ENCODE assay signal across 8 mouse cellular contexts in the genomic region with DNA sequence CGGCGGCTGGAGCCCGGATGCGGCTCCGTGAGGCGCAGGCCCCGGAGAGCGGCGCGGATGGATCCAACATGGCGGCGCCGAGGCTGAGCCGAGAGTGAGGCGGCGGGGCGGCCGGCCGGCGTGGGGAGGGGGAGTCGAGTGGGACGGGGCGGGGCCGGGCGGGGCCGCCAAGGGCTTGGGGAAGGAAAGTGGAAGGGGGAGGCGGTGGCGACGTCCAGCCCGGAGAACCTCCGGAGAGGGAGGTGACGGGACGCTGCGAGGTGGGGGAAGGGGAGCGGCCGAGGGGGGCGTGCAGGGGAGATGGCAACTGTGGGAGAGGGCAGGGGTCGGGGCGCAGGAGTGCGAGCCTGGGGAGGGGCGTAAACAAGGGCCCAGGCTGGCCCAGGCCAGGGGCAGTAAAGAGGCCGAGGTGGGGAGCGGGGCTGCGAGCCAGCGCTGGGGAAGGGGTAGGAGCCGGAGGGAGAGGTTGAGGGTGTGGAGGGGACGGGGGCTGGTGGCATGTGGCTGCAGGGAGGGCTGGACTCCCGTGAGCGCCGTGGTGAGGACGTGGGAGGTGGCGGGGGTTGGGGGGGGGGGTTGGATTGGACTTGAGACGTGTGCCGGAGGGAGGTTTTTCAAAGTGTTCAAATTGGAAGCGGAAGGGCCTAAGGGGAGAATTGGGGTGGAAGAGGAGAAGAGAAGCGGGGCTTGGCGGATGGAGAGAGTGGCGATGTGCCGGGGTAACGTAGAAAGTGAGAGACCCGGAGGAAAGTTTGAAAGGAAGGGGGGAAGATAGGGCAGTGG. TPM values are rescaled to one million over a fixed set of nuclear protein-coding genes. Genes with fewer than 3 reads are reported as not detected.
DNase-seq lines count a peak whose midpoint lies in the region; ATAC-seq and TF ChIP-seq lines count a peak whose summit lies in the region.

No protein-coding gene starts in this region.

- peak overlapping the region; percentile 99 for H3K9ac ChIP-seq in heart, embryonic 16.5 days (ENCODE audit: low read length)
- H3K9ac ChIP-seq in limb, embryonic 11.5 days (ENCODE audit: low read length): peak overlapping the region; percentile 91
- peak overlapping the region; percentile 97 for H3K9ac ChIP-seq in midbrain, embryonic 16.5 days (ENCODE audit: low read depth, low read length)

- H3K4me1 ChIP-seq in heart, embryonic 16.5 days (ENCODE audit: control insufficient read depth, insufficient read depth, low read length): peaks cover 33% of the 10 kb centered on the region
- H3K4me1 ChIP-seq in limb, embryonic 11.5 days (ENCODE audit: control insufficient read depth, insufficient read depth, low read length): peaks cover 15% of the 10 kb centered on the region
- peaks cover 40% of the 10 kb centered on the region for H3K4me1 ChIP-seq in midbrain, embryonic 16.5 days (ENCODE audit: control insufficient read depth, insufficient read depth, low read length)

- no peak for TF ChIP-seq CTCF in layer of hippocampus, adult 2 months (conservative IDR thresholded peaks at IDR 0.05)

- no peak for DNase-seq in layer of hippocampus, adult 2 months (ENCODE audit: low spot score in 2 of 2)
- no peak for DNase-seq in layer of hippocampus, adult 9-11 months
- peak; percentile 96 for DNase-seq in MN1 (ENCODE audit: low spot score)
- DNase-seq in embryo, embryonic 10.5 days (ENCODE audit: low spot score): peak; percentile 91
- DNase-seq in limb, embryonic 11.5 days (ENCODE audit: low spot score): peak; percentile 93
- peak; percentile 89 for DNase-seq in thymus, postnatal 4 days

- no peaks in the 10 kb centered on the region for H3K36me3 ChIP-seq in heart, embryonic 16.5 days (ENCODE audit: control insufficient read depth, insufficient read depth)
- H3K36me3 ChIP-seq in limb, embryonic 11.5 days (ENCODE audit: control insufficient read depth, insufficient read depth, low read length): peaks cover 3% of the 10 kb centered on the region; the same call in 1 of the 2 replicates
- peaks cover 2% of the 10 kb centered on the region; the same call in 1 of the 2 replicates for H3K36me3 ChIP-seq in midbrain, embryonic 16.5 days (ENCODE audit: control insufficient read depth, insufficient read depth, low read length)

- peak overlapping the region; percentile 94 for H3K27ac ChIP-seq in layer of hippocampus, adult 2 months
- peak overlapping the region; percentile 100 for H3K27ac ChIP-seq in heart, embryonic 16.5 days (ENCODE audit: low read length)
- peak overlapping the region; percentile 98 for H3K27ac ChIP-seq in limb, embryonic 11.5 days (replicated peaks; ENCODE audit: low read depth, low read length)
- H3K27ac ChIP-seq in midbrain, embryonic 16.5 days (ENCODE audit: low read length): peak overlapping the region; percentile 99

- H3K4me3 ChIP-seq in layer of hippocampus, adult 2 months: peak overlapping the region; percentile 95
- peak overlapping the region; percentile 93 for H3K4me3 ChIP-seq in heart, embryonic 16.5 days (ENCODE audit: low read length)
- H3K4me3 ChIP-seq in limb, embryonic 11.5 days (ENCODE audit: low read depth, low read length): peak overlapping the region; percentile 76
- peak overlapping the region; percentile 63 for H3K4me3 ChIP-seq in midbrain, embryonic 16.5 days (ENCODE audit: low read depth, low read length)

- H3K4me2 ChIP-seq in heart, embryonic 16.5 days (ENCODE audit: low read depth, low read length): peak overlapping the region; percentile 97
- peak overlapping the region; percentile 60 for H3K4me2 ChIP-seq in limb, embryonic 11.5 days (ENCODE audit: low read depth, severe bottlenecking)
- peak overlapping the region; percentile 92 for H3K4me2 ChIP-seq in midbrain, embryonic 16.5 days (ENCODE audit: low read length)

- WGBS in heart, embryonic 16.5 days: under 1% methylated on average over 44 of the region's 61 CpGs
- WGBS in limb, embryonic 11.5 days: under 1% methylated on average over 48 of the region's 61 CpGs
- WGBS in midbrain, embryonic 16.5 days: under 1% methylated on average over 28 of the region's 61 CpGs

- no peaks in the 10 kb centered on the region for H3K9me3 ChIP-seq in heart, embryonic 16.5 days (replicated peaks; ENCODE audit: control insufficient read depth, low read length)
- no peaks in the 10 kb centered on the region for H3K9me3 ChIP-seq in limb, embryonic 11.5 days (ENCODE audit: control insufficient read depth, low read length)
- H3K9me3 ChIP-seq in midbrain, embryonic 16.5 days (replicated peaks; ENCODE audit: control insufficient read depth, low read length, poor library complexity, severe bottlenecking): no peaks in the 10 kb centered on the region

- ATAC-seq in heart, embryonic 16.5 days (replicated peaks; ENCODE audit: extremely low read depth, insufficient read depth, low FRiP score): peak; percentile 84
- ATAC-seq in limb, embryonic 11.5 days (ENCODE audit: insufficient number of reproducible peaks, low FRiP score, low TSS enrichment, low read depth): peak; percentile 93
- ATAC-seq in midbrain, embryonic 16.5 days: peak; percentile 85

- H3K27me3 ChIP-seq in heart, embryonic 16.5 days (ENCODE audit: control insufficient read depth, insufficient read depth, low read length): no peaks in the 10 kb centered on the region
- no peaks in the 10 kb centered on the region for H3K27me3 ChIP-seq in limb, embryonic 11.5 days (ENCODE audit: control insufficient read depth, insufficient read depth, low read length)
- H3K27me3 ChIP-seq in midbrain, embryonic 16.5 days (ENCODE audit: control insufficient read depth, insufficient read depth, low read depth, low read length): no peaks in the 10 kb centered on the region

RNA-seq across cellular contexts. Expression of a gene that starts 0.7 kb away (rescaled TPM):
- 10 to 100 TPM; 36.1 to 37.4 TPM for total RNA-seq in layer of hippocampus, adult 2 months (2021)
- polyA plus RNA-seq in heart, embryonic 16.5 days (2015; fragmentation: Nextera tagmentation; extraction: Ambion mirVana): 36.0 and 37.6 TPM in 2 replicates
- polyA plus RNA-seq in limb, embryonic 11.5 days (2014; fragmentation: Nextera tagmentation; extraction: Ambion mirVana): 51.7 and 55.7 TPM in 2 replicates
- polyA plus RNA-seq in midbrain, embryonic 16.5 days (2015; fragmentation: Nextera tagmentation; extraction: Ambion mirVana): 53.6 and 55.2 TPM in 2 replicates

RNA-seq across cellular contexts. Expression of a gene that starts 15.8 kb away (rescaled TPM):
- total RNA-seq in layer of hippocampus, adult 2 months (2021): 10 to 100 TPM; 42.8 to 45.9 TPM
- polyA plus RNA-seq in heart, embryonic 16.5 days (2015; fragmentation: Nextera tagmentation; extraction: Ambion mirVana): 34.4 and 38.5 TPM in 2 replicates
- 29.2 and 31.9 TPM in 2 replicates for polyA plus RNA-seq in limb, embryonic 11.5 days (2014; fragmentation: Nextera tagmentation; extraction: Ambion mirVana)
- polyA plus RNA-seq in midbrain, embryonic 16.5 days (2015; fragmentation: Nextera tagmentation; extraction: Ambion mirVana): 53.8 and 56.9 TPM in 2 replicates

RNA-seq across cellular contexts. Expression of a gene that starts 15.8 kb away (rescaled TPM):
- 100 to 1,000 TPM; 154 to 163 TPM for total RNA-seq in layer of hippocampus, adult 2 months (2021)
- polyA plus RNA-seq in heart, embryonic 16.5 days (2015; fragmentation: Nextera tagmentation; extraction: Ambion mirVana): 76.4 and 84.5 TPM in 2 replicates
- 61.8 and 68.3 TPM in 2 replicates for polyA plus RNA-seq in limb, embryonic 11.5 days (2014; fragmentation: Nextera tagmentation; extraction: Ambion mirVana)
- 146 and 166 TPM in 2 replicates for polyA plus RNA-seq in midbrain, embryonic 16.5 days (2015; fragmentation: Nextera tagmentation; extraction: Ambion mirVana)

RNA-seq across cellular contexts. Expression of a gene that starts 31.0 kb away (rescaled TPM):
- total RNA-seq in layer of hippocampus, adult 2 months (2021): 1 to 10 TPM; 7.7 to 8.7 TPM
- polyA plus RNA-seq in heart, embryonic 16.5 days (2015; fragmentation: Nextera tagmentation; extraction: Ambion mirVana): 0.71 and 1.0 TPM in 2 replicates
- 1.4 and 2.3 TPM in 2 replicates for polyA plus RNA-seq in limb, embryonic 11.5 days (2014; fragmentation: Nextera tagmentation; extraction: Ambion mirVana)
- polyA plus RNA-seq in midbrain, embryonic 16.5 days (2015; fragmentation: Nextera tagmentation; extraction: Ambion mirVana): 4.3 and 4.6 TPM in 2 replicates

RNA-seq across cellular contexts. Expression of a gene that starts 34.8 kb away (rescaled TPM):
- 100 to 1,000 TPM; 105 to 113 TPM for total RNA-seq in layer of hippocampus, adult 2 months (2021)
- polyA plus RNA-seq in heart, embryonic 16.5 days (2015; fragmentation: Nextera tagmentation; extraction: Ambion mirVana): 82.0 and 82.1 TPM in 2 replicates
- 111 and 115 TPM in 2 replicates for polyA plus RNA-seq in limb, embryonic 11.5 days (2014; fragmentation: Nextera tagmentation; extraction: Ambion mirVana)
- 105 and 116 TPM in 2 replicates for polyA plus RNA-seq in midbrain, embryonic 16.5 days (2015; fragmentation: Nextera tagmentation; extraction: Ambion mirVana)

Comparison
In these comparisons a context has a peak if more than half of its experiments do, and no peak if none do; other contexts are left out.
1. DNase-seq: peak in MN1 (single experiment), embryo, embryonic 10.5 days (single experiment), limb, embryonic 11.5 days (single experiment) and thymus, postnatal 4 days (single experiment); none in layer of hippocampus, adult 2 months (0 of 2) and layer of hippocampus, adult 9-11 months (single experiment).
2. Peak in every context shown above with its lines, with median percentiles within 50 percentile points of each other: H3K27ac ChIP-seq, H3K4me3 ChIP-seq, ATAC-seq, H3K4me2 ChIP-seq and H3K9ac ChIP-seq.